Mouse (Mus musculus) lung, postnatal 0 days (tissue): ENCODE measurements around the gene Tigd3. TPM values are rescaled to one million over a fixed set of nuclear protein-coding genes. Genes with fewer than 3 reads are reported as not detected.

ENCODE experiments used
- ATAC-seq: fragments of 200-750 bp; cut with Nextera tagmentation; 2 replicates; pipeline ENCODE4 v1.8.0; 2017; ENCODE audit warnings: moderate library complexity
- DNase-seq: peaks from one replicate; pipeline ENCODE4 v3.0.0-alpha.2; 2016; ENCODE audit warnings: low spot score
- H3K27ac ChIP-seq: fragments of 300-500 bp; sonication (generic); 2 replicates; pipeline ENCODE4 v1.5.1; 2014; ENCODE audit warnings: antibody characterized with exemption, mild to moderate bottlenecking, low read length, mixed read lengths
- H3K27me3 ChIP-seq: fragments of 300-500 bp; sonication (generic); replicated peaks from 2 replicates; pipeline ENCODE4 v1.6.1; 2014; ENCODE audit warnings: low read length, mixed read lengths; ENCODE audit not compliant: insufficient read depth
- H3K36me3 ChIP-seq: fragments of 300-500 bp; sonication (generic); 2 replicates; pipeline ENCODE4 v1.6.1; 2014; ENCODE audit warnings: low read length, mixed read lengths; ENCODE audit not compliant: insufficient read depth
- H3K4me1 ChIP-seq: fragments of 300-500 bp; sonication (generic); 2 replicates; pipeline ENCODE4 v1.6.1; 2014; ENCODE audit warnings: antibody characterized with exemption, low read depth, low read length, mixed read lengths; ENCODE audit not compliant: insufficient read depth
- H3K4me2 ChIP-seq: fragments of 300-500 bp; sonication (generic); replicated peaks from 2 replicates; pipeline ENCODE4 v1.6.1; 2014; ENCODE audit warnings: low read depth, mild to moderate bottlenecking, low read length, moderate library complexity, mixed read lengths
- H3K4me3 ChIP-seq: fragments of 300-500 bp; sonication (generic); 2 replicates; pipeline ENCODE4 v1.5.1; 2014; ENCODE audit warnings: low read depth, low read length
- H3K9ac ChIP-seq: fragments of 300-500 bp; sonication (generic); replicated peaks from 2 replicates; pipeline ENCODE4 v1.6.1; 2014; ENCODE audit warnings: low read depth, mild to moderate bottlenecking
- H3K9me3 ChIP-seq: fragments of 300-500 bp; sonication (generic); 2 replicates; pipeline ENCODE4 v1.6.1; 2016; ENCODE audit warnings: low read length, mixed read lengths
- CTCF ChIP-seq: IDR thresholded peaks from 2 replicates; pipeline ENCODE4 v1.5.1; 2016; ENCODE audit warnings: antibody characterized with exemption, mild to moderate bottlenecking
- EP300 ChIP-seq: IDR thresholded peaks from 2 replicates; pipeline ENCODE4 v1.6.1; 2016; ENCODE audit warnings: antibody characterized with exemption, mild to moderate bottlenecking, control low read depth
- WGBS: fragments of 180-500 bp; shearing (Covaris S2); extraction: QIAGEN DNeasy Blood & Tissue Kit; methylation state at CpG from one replicate; pipeline ENCODE4 v1.1.7; 2014; 5-methylcytosine and 5-hydroxymethylcytosine counted together
- polyA plus RNA-seq: library from polyadenylated mRNA; unstranded; fragments of >200 nt; fragmentation: Nextera tagmentation; extraction: Ambion mirVana; gene quantifications from 2 replicates; pipeline ENCODE4 v1.2.1, GENCODE M21; 2015

The Tigd3 gene
- polyA plus RNA-seq, 1 experiment from 2014 or later = 1.3 TPM

DNA sequence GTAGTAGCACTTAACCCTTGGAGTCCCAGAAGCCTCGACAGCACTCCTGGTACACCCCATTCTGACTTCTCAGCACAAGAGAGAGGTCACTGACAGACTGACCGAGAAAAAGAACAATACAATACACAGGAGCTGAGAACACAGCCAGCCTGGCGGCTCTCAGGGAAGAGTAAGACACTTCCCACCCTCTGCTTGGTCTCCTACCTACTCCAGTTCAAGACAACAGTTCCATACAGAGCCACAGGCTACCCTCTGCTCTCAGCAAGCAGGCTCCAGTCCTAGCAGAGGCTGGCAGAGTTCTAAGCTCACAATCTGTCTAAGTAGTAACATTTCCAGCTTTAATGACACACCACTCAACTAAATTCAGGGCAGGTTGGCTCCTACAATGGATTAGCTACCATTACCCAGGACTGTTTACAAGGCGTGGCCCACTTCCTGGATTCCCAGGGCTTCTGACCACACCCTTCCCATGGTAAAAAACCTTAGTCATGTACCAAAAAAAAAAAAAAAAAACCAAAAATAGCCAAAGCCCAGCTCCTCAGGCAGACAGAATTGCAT lies 52.5 kb downstream of the Tigd3 start:
- WGBS = 31% methylated on average over 4 of the region's 4 CpGs
- H3K4me3 ChIP-seq = peak overlapping the region; percentile 63
- DNase-seq (peak; percentile 82), ATAC-seq (no peak)
- peak overlapping the region; percentile 95 for H3K9ac ChIP-seq
- TF ChIP-seq CTCF (no peak), EP300 (peak; percentile 61; the same call in 1 of the 2 replicates)
- peak overlapping the region; percentile 100 for H3K27ac ChIP-seq
- no peaks in the 10 kb centered on the region for H3K27me3 ChIP-seq
- H3K36me3 ChIP-seq = no peaks in the 10 kb centered on the region
- H3K4me1 ChIP-seq = peaks cover 12% of the 10 kb centered on the region; the same call in 1 of the 2 replicates
- H3K9me3 ChIP-seq = no peaks in the 10 kb centered on the region
- H3K4me2 ChIP-seq = peak overlapping the region; percentile 55

Other genes with a start within 250 kb of the Tigd3 start
- gene Sipa1, start 230.4 kb downstream of the Tigd3 start, polyA plus RNA-seq = 32.6 and 38.2 TPM in 2 replicates
- gene Map3k11, start 205.4 kb downstream of the Tigd3 start, polyA plus RNA-seq = 36.8 and 36.9 TPM in 2 replicates
- 11.3 and 12.9 TPM in 2 replicates for gene Pcnx3, start 205.2 kb downstream of the Tigd3 start, polyA plus RNA-seq
- 0.87 and 1.3 TPM in 2 replicates for gene Kcnk7, start 189.8 kb downstream of the Tigd3 start, polyA plus RNA-seq
- gene Ehbp1l1, start 167.8 kb downstream of the Tigd3 start, polyA plus RNA-seq = 19.3 and 21.6 TPM in 2 replicates
- 120 and 126 TPM in 2 replicates for gene Fam89b, start 164.5 kb downstream of the Tigd3 start, polyA plus RNA-seq
- gene Ltbp3, start 153.2 kb downstream of the Tigd3 start, polyA plus RNA-seq = 51.9 and 59.6 TPM in 2 replicates
- gene Scyl1, start 122.7 kb downstream of the Tigd3 start, polyA plus RNA-seq = 64.6 TPM in 2 replicates
- 33.9 and 35.1 TPM in 2 replicates for gene Frmd8, start 18.9 kb downstream of the Tigd3 start, polyA plus RNA-seq
- gene Slc25a45, start 16.3 kb downstream of the Tigd3 start, polyA plus RNA-seq = 8.4 and 10.2 TPM in 2 replicates
- gene Dpf2, start 18.9 kb upstream of the Tigd3 start, polyA plus RNA-seq = 77.7 and 78.0 TPM in 2 replicates
- gene Cdc42ep2, start 30.7 kb upstream of the Tigd3 start, polyA plus RNA-seq = 21.3 and 23.2 TPM in 2 replicates
- 16.6 and 20.7 TPM in 2 replicates for gene Pola2, start 70.1 kb upstream of the Tigd3 start, polyA plus RNA-seq
- gene Slc22a20, start 92.0 kb upstream of the Tigd3 start, polyA plus RNA-seq = not detected in 2 replicates
- 11.9 and 14.3 TPM in 2 replicates for gene Capn1, start 121.7 kb upstream of the Tigd3 start, polyA plus RNA-seq
- gene Syvn1, start 152.4 kb upstream of the Tigd3 start, polyA plus RNA-seq = 16.3 and 18.7 TPM in 2 replicates
- 36.7 and 37.6 TPM in 2 replicates for gene Mrpl49, start 163.6 kb upstream of the Tigd3 start, polyA plus RNA-seq
- gene Fau, start 163.7 kb upstream of the Tigd3 start, polyA plus RNA-seq = 784 and 827 TPM in 2 replicates
- 31.2 and 33.9 TPM in 2 replicates for gene Znhit2, start 167.0 kb upstream of the Tigd3 start, polyA plus RNA-seq
- 8.1 and 9.5 TPM in 2 replicates for gene Tm7sf2, start 174.2 kb upstream of the Tigd3 start, polyA plus RNA-seq
- 48.7 and 52.7 TPM in 2 replicates for gene Vps51, start 183.1 kb upstream of the Tigd3 start, polyA plus RNA-seq
- gene Tmem262, start 185.9 kb upstream of the Tigd3 start, polyA plus RNA-seq = not detected in 2 replicates
- 0.35 and 0.62 TPM in 2 replicates for gene Gm28374, start 188.1 kb upstream of the Tigd3 start, polyA plus RNA-seq
- gene Zfpl1, start 190.8 kb upstream of the Tigd3 start, polyA plus RNA-seq = 53.5 and 57.8 TPM in 2 replicates
- gene Cdca5, start 190.8 kb upstream of the Tigd3 start, polyA plus RNA-seq = 2.8 TPM in 2 replicates
- gene AC131692.1, start 200.3 kb upstream of the Tigd3 start, polyA plus RNA-seq = not detected in 2 replicates
- 0.14 TPM in 1 of 2 replicates, not detected in the other for gene Naaladl1, start 211.6 kb upstream of the Tigd3 start, polyA plus RNA-seq
- gene Sac3d1, start 224.5 kb upstream of the Tigd3 start, polyA plus RNA-seq = 22.3 and 24.5 TPM in 2 replicates
- gene Snx15, start 234.2 kb upstream of the Tigd3 start, polyA plus RNA-seq = 29.7 and 30.8 TPM in 2 replicates
- 0.93 and 1.0 TPM in 2 replicates for gene Batf2, start 246.8 kb upstream of the Tigd3 start, polyA plus RNA-seq
- 64.5 and 64.6 TPM in 2 replicates for gene Arl2, start 247.4 kb upstream of the Tigd3 start, polyA plus RNA-seq